Mouse (Mus musculus) yolk sac, embryonic 10.5 days (tissue): ENCODE measurements around the gene B3galt1.

Experiments
- DNase-seq: peaks from one replicate; pipeline ENCODE4 v3.0.0-alpha.2; 2017; ENCODE audit warnings: low spot score

The B3galt1 gene

GRCm38 (mm10) chr2:67948408-67948807 is 382.7 kb downstream of the B3galt1 start:
- no peak for DNase-seq

- DNase-seq = no peak
Measured at GRCm38 (mm10) chr2:67956182-67956581, 390.5 kb downstream of the B3galt1 start.

- DNase-seq = no peak
Measured at GRCm38 (mm10) chr2:67957561-67957960, 391.9 kb downstream of the B3galt1 start.

- no peak for DNase-seq
Measured at GRCm38 (mm10) chr2:67960711-67961110, 395.0 kb downstream of the B3galt1 start.

- no peak for DNase-seq
Measured at GRCm38 (mm10) chr2:67968812-67969211, 403.1 kb downstream of the B3galt1 start.

GRCm38 (mm10) chr2:67971091-67971490 is 405.4 kb downstream of the B3galt1 start:
- no peak for DNase-seq

- no peak for DNase-seq
Measured at GRCm38 (mm10) chr2:67971576-67971975, 405.9 kb downstream of the B3galt1 start.

- DNase-seq = no peak
Measured at GRCm38 (mm10) chr2:67975764-67976163, 410.1 kb downstream of the B3galt1 start.

GRCm38 (mm10) chr2:67976488-67976887 is 410.8 kb downstream of the B3galt1 start:
- DNase-seq = no peak

- DNase-seq = no peak
Measured at GRCm38 (mm10) chr2:67977620-67978262, 412.1 kb downstream of the B3galt1 start.

- DNase-seq = no peak
Measured at GRCm38 (mm10) chr2:67983563-67983962, 417.9 kb downstream of the B3galt1 start.

GRCm38 (mm10) chr2:67985133-67985532 is 419.5 kb downstream of the B3galt1 start:
- no peak for DNase-seq

- DNase-seq = no peak
Measured at GRCm38 (mm10) chr2:67993421-67993820, 427.8 kb downstream of the B3galt1 start.

- no peak for DNase-seq
Measured at GRCm38 (mm10) chr2:68003091-68003490, 437.4 kb downstream of the B3galt1 start.

- DNase-seq = no peak
Measured at GRCm38 (mm10) chr2:68005210-68005609, 439.5 kb downstream of the B3galt1 start.

GRCm38 (mm10) chr2:68005711-68006110 is 440.0 kb downstream of the B3galt1 start:
- DNase-seq = no peak

GRCm38 (mm10) chr2:68011336-68011735 is 445.7 kb downstream of the B3galt1 start:
- no peak for DNase-seq

- no peak for DNase-seq
Measured at GRCm38 (mm10) chr2:68020251-68020680, 454.6 kb downstream of the B3galt1 start.

- DNase-seq = no peak
Measured at GRCm38 (mm10) chr2:68021541-68022152, 456.0 kb downstream of the B3galt1 start.

- DNase-seq = no peak
Measured at GRCm38 (mm10) chr2:68028811-68029210, 463.1 kb downstream of the B3galt1 start.

GRCm38 (mm10) chr2:68034711-68035110 is 469.0 kb downstream of the B3galt1 start:
- DNase-seq = no peak

- no peak for DNase-seq
Measured at GRCm38 (mm10) chr2:68040752-68041151, 475.1 kb downstream of the B3galt1 start.

GRCm38 (mm10) chr2:68052481-68052880 is 486.8 kb downstream of the B3galt1 start:
- no peak for DNase-seq

GRCm38 (mm10) chr2:68053243-68053642 is 487.6 kb downstream of the B3galt1 start:
- no peak for DNase-seq
